Mouse (Mus musculus): ENCODE results near the gene Ptchd1. TPM values are rescaled to one million over a fixed set of nuclear protein-coding genes. Genes with fewer than 3 reads are reported as not detected.

The Ptchd1 gene
- polyA plus RNA-seq, 1 experiment from 2014 or later: 0.32 TPM

- H3K9me3 ChIP-seq (ENCODE audit: control insufficient read depth, low read length): no peaks in the 10 kb centered on the region
- peak overlapping the region; percentile 87 for H3K4me2 ChIP-seq (ENCODE audit: low read length)
- H3K4me3 ChIP-seq (ENCODE audit: control insufficient read depth in 1 of 2, insufficient read depth in 1 of 2, low read depth in 1 of 2, low read length in 2 of 2): peak overlapping the region; percentile 51
- H3K27ac ChIP-seq (replicated peaks in 1 of 2; ENCODE audit: control insufficient read depth in 1 of 2, insufficient read depth in 1 of 2, low read depth in 2 of 2, low read length in 2 of 2): no peak overlapping the region
- ATAC-seq (ENCODE audit: insufficient number of reproducible peaks, insufficient read depth, low FRiP score, low read depth): no peak
- H3K9ac ChIP-seq (ENCODE audit: low read length): peak overlapping the region; percentile 25; the same call in 1 of the 2 replicates
- H3K27me3 ChIP-seq (ENCODE audit: control insufficient read depth, insufficient read depth, low read length): peaks cover 32% of the 10 kb centered on the region; the same call in 1 of the 2 replicates
- H3K36me3 ChIP-seq (ENCODE audit: control insufficient read depth, insufficient read depth, low read length): no peaks in the 10 kb centered on the region
- 10% methylated on average over 23 of the region's 69 CpGs for WGBS
- H3K4me1 ChIP-seq (ENCODE audit: control insufficient read depth in 2 of 2, insufficient read depth in 2 of 2, low read length in 2 of 2): no peaks in the 10 kb centered on the region; a peak in 1 of 4 replicates
These were observed 534 bp downstream of the Ptchd1 start for GRCm38 (mm10) chrX:155622961-155623599.

GRCm38 (mm10) chrX:155622527-155622926 is 1.1 kb downstream of the Ptchd1 start:
- Histone ChIP-seq H3K9me3 (ENCODE audit: control insufficient read depth, low read length) (no peaks in the 10 kb centered on the region), H3K9ac (ENCODE audit: low read length) (peak overlapping the region; percentile 25; the same call in 1 of the 2 replicates), H3K4me1 (ENCODE audit: control insufficient read depth in 2 of 2, insufficient read depth in 2 of 2, low read length in 2 of 2) (no peaks in the 10 kb centered on the region; a peak in 1 of 4 replicates), H3K36me3 (ENCODE audit: control insufficient read depth, insufficient read depth, low read length) (no peaks in the 10 kb centered on the region), H3K4me2 (ENCODE audit: low read length) (peak overlapping the region; percentile 87), H3K27me3 (ENCODE audit: control insufficient read depth, insufficient read depth, low read length) (peaks cover 32% of the 10 kb centered on the region; the same call in 1 of the 2 replicates), H3K27ac (replicated peaks in 1 of 2; ENCODE audit: control insufficient read depth in 1 of 2, insufficient read depth in 1 of 2, low read depth in 2 of 2, low read length in 2 of 2) (no peak overlapping the region), H3K4me3 (ENCODE audit: control insufficient read depth in 1 of 2, insufficient read depth in 1 of 2, low read depth in 1 of 2, low read length in 2 of 2) (peak overlapping the region; percentile 51)
- no peak for ATAC-seq (ENCODE audit: insufficient number of reproducible peaks, insufficient read depth, low FRiP score, low read depth)
- WGBS: 13% methylated on average over 24 of the region's 24 CpGs

- H3K4me3 ChIP-seq (ENCODE audit: control insufficient read depth in 1 of 2, insufficient read depth in 1 of 2, low read depth in 1 of 2, low read length in 2 of 2): no peak overlapping the region
- no peaks in the 10 kb centered on the region for H3K9me3 ChIP-seq (ENCODE audit: control insufficient read depth, low read length)
- WGBS: 64% methylated on average over 2 of the region's 2 CpGs
- H3K9ac ChIP-seq (ENCODE audit: low read length): no peak overlapping the region
- no peak overlapping the region for H3K4me2 ChIP-seq (ENCODE audit: low read length)
- no peak overlapping the region for H3K27ac ChIP-seq (replicated peaks in 1 of 2; ENCODE audit: control insufficient read depth in 1 of 2, insufficient read depth in 1 of 2, low read depth in 2 of 2, low read length in 2 of 2)
- no peaks in the 10 kb centered on the region for H3K27me3 ChIP-seq (ENCODE audit: control insufficient read depth, insufficient read depth, low read length)
- no peaks in the 10 kb centered on the region for H3K4me1 ChIP-seq (ENCODE audit: control insufficient read depth in 2 of 2, insufficient read depth in 2 of 2, low read length in 2 of 2)
- ATAC-seq (ENCODE audit: insufficient number of reproducible peaks, insufficient read depth, low FRiP score, low read depth): no peak
- H3K36me3 ChIP-seq (ENCODE audit: control insufficient read depth, insufficient read depth, low read length): no peaks in the 10 kb centered on the region
These were observed 22.4 kb downstream of the Ptchd1 start for GRCm38 (mm10) chrX:155601196-155601595.

GRCm38 (mm10) chrX:155596390-155596789 is 27.2 kb downstream of the Ptchd1 start:
- Histone ChIP-seq H3K36me3 (ENCODE audit: control insufficient read depth, insufficient read depth, low read length) (no peaks in the 10 kb centered on the region), H3K4me2 (ENCODE audit: low read length) (no peak overlapping the region), H3K27me3 (ENCODE audit: control insufficient read depth, insufficient read depth, low read length) (no peaks in the 10 kb centered on the region), H3K27ac (replicated peaks in 1 of 2; ENCODE audit: control insufficient read depth in 1 of 2, insufficient read depth in 1 of 2, low read depth in 2 of 2, low read length in 2 of 2) (no peak overlapping the region), H3K4me1 (ENCODE audit: control insufficient read depth in 2 of 2, insufficient read depth in 2 of 2, low read length in 2 of 2) (no peaks in the 10 kb centered on the region), H3K9ac (ENCODE audit: low read length) (no peak overlapping the region), H3K9me3 (ENCODE audit: control insufficient read depth, low read length) (no peaks in the 10 kb centered on the region), H3K4me3 (ENCODE audit: control insufficient read depth in 1 of 2, insufficient read depth in 1 of 2, low read depth in 1 of 2, low read length in 2 of 2) (no peak overlapping the region)
- no peak for ATAC-seq (ENCODE audit: insufficient number of reproducible peaks, insufficient read depth, low FRiP score, low read depth)

- ATAC-seq (ENCODE audit: insufficient number of reproducible peaks, insufficient read depth, low FRiP score, low read depth): no peak
- Histone ChIP-seq H3K4me1 (ENCODE audit: control insufficient read depth in 2 of 2, insufficient read depth in 2 of 2, low read length in 2 of 2) (no peaks in the 10 kb centered on the region), H3K9me3 (ENCODE audit: control insufficient read depth, low read length) (no peaks in the 10 kb centered on the region), H3K27me3 (ENCODE audit: control insufficient read depth, insufficient read depth, low read length) (no peaks in the 10 kb centered on the region), H3K4me2 (ENCODE audit: low read length) (no peak overlapping the region), H3K36me3 (ENCODE audit: control insufficient read depth, insufficient read depth, low read length) (no peaks in the 10 kb centered on the region), H3K27ac (replicated peaks in 1 of 2; ENCODE audit: control insufficient read depth in 1 of 2, insufficient read depth in 1 of 2, low read depth in 2 of 2, low read length in 2 of 2) (no peak overlapping the region), H3K9ac (ENCODE audit: low read length) (no peak overlapping the region), H3K4me3 (ENCODE audit: control insufficient read depth in 1 of 2, insufficient read depth in 1 of 2, low read depth in 1 of 2, low read length in 2 of 2) (no peak overlapping the region)
- 61% methylated on average over 1 of the region's 1 CpGs for WGBS
These were observed 28.9 kb downstream of the Ptchd1 start for GRCm38 (mm10) chrX:155594685-155595084.

GRCm38 (mm10) chrX:155592467-155592866 is 31.1 kb downstream of the Ptchd1 start:
- H3K4me1 ChIP-seq (ENCODE audit: control insufficient read depth in 2 of 2, insufficient read depth in 2 of 2, low read length in 2 of 2): no peaks in the 10 kb centered on the region
- H3K27me3 ChIP-seq (ENCODE audit: control insufficient read depth, insufficient read depth, low read length): no peaks in the 10 kb centered on the region
- no peaks in the 10 kb centered on the region for H3K36me3 ChIP-seq (ENCODE audit: control insufficient read depth, insufficient read depth, low read length)
- H3K4me3 ChIP-seq (ENCODE audit: control insufficient read depth in 1 of 2, insufficient read depth in 1 of 2, low read depth in 1 of 2, low read length in 2 of 2): no peak overlapping the region
- ATAC-seq (ENCODE audit: insufficient number of reproducible peaks, insufficient read depth, low FRiP score, low read depth): no peak
- no peak overlapping the region for H3K27ac ChIP-seq (replicated peaks in 1 of 2; ENCODE audit: control insufficient read depth in 1 of 2, insufficient read depth in 1 of 2, low read depth in 2 of 2, low read length in 2 of 2)
- H3K4me2 ChIP-seq (ENCODE audit: low read length): no peak overlapping the region
- WGBS: 62% methylated on average over 2 of the region's 2 CpGs
- no peaks in the 10 kb centered on the region for H3K9me3 ChIP-seq (ENCODE audit: control insufficient read depth, low read length)
- H3K9ac ChIP-seq (ENCODE audit: low read length): no peak overlapping the region

- H3K27ac ChIP-seq (replicated peaks in 1 of 2; ENCODE audit: control insufficient read depth in 1 of 2, insufficient read depth in 1 of 2, low read depth in 2 of 2, low read length in 2 of 2): no peak overlapping the region
- H3K36me3 ChIP-seq (ENCODE audit: control insufficient read depth, insufficient read depth, low read length): no peaks in the 10 kb centered on the region
- H3K27me3 ChIP-seq (ENCODE audit: control insufficient read depth, insufficient read depth, low read length): no peaks in the 10 kb centered on the region
- WGBS: 68% methylated on average over 3 of the region's 3 CpGs
- no peak overlapping the region for H3K4me3 ChIP-seq (ENCODE audit: control insufficient read depth in 1 of 2, insufficient read depth in 1 of 2, low read depth in 1 of 2, low read length in 2 of 2)
- H3K4me2 ChIP-seq (ENCODE audit: low read length): no peak overlapping the region
- no peaks in the 10 kb centered on the region for H3K9me3 ChIP-seq (ENCODE audit: control insufficient read depth, low read length)
- no peak for ATAC-seq (ENCODE audit: insufficient number of reproducible peaks, insufficient read depth, low FRiP score, low read depth)
- H3K9ac ChIP-seq (ENCODE audit: low read length): no peak overlapping the region
- H3K4me1 ChIP-seq (ENCODE audit: control insufficient read depth in 2 of 2, insufficient read depth in 2 of 2, low read length in 2 of 2): no peaks in the 10 kb centered on the region
These were observed 32.1 kb downstream of the Ptchd1 start for GRCm38 (mm10) chrX:155591490-155591889.

GRCm38 (mm10) chrX:155584586-155584985 is 39.0 kb downstream of the Ptchd1 start:
- Histone ChIP-seq H3K4me1 (ENCODE audit: control insufficient read depth in 2 of 2, insufficient read depth in 2 of 2, low read length in 2 of 2) (no peaks in the 10 kb centered on the region), H3K9me3 (ENCODE audit: control insufficient read depth, low read length) (no peaks in the 10 kb centered on the region), H3K4me2 (ENCODE audit: low read length) (no peak overlapping the region), H3K9ac (ENCODE audit: low read length) (no peak overlapping the region), H3K27me3 (ENCODE audit: control insufficient read depth, insufficient read depth, low read length) (no peaks in the 10 kb centered on the region), H3K4me3 (ENCODE audit: control insufficient read depth in 1 of 2, insufficient read depth in 1 of 2, low read depth in 1 of 2, low read length in 2 of 2) (no peak overlapping the region), H3K36me3 (ENCODE audit: control insufficient read depth, insufficient read depth, low read length) (no peaks in the 10 kb centered on the region), H3K27ac (replicated peaks in 1 of 2; ENCODE audit: control insufficient read depth in 1 of 2, insufficient read depth in 1 of 2, low read depth in 2 of 2, low read length in 2 of 2) (no peak overlapping the region)
- WGBS: 56% methylated on average over 2 of the region's 2 CpGs
- no peak for ATAC-seq (ENCODE audit: insufficient number of reproducible peaks, insufficient read depth, low FRiP score, low read depth)

All from heart, embryonic 14.5 days (tissue).